Mouse (Mus musculus): Measurements from ENCODE around the gene Pld6.

GRCm38 (mm10) chr11:59758191-59758985, 29.1 kb downstream of the Pld6 start:
- no peak for TF ChIP-seq ZNF384 (IDR thresholded peaks at IDR 0.05; ENCODE audit: low read depth, low read length)
- TF ChIP-seq TAL1 (IDR thresholded peaks at IDR 0.05; ENCODE audit: low read length) = no peak
- no peak for TF ChIP-seq POLR2AphosphoS2 (IDR thresholded peaks at IDR 0.05; ENCODE audit: low read length)
- TF ChIP-seq MAX (IDR thresholded peaks at IDR 0.05; ENCODE audit: low read length) = no peak
